Mouse (Mus musculus) neural tube, embryonic 12.5 days (tissue): ENCODE results near the gene Map3k6. TPM values are rescaled to one million over a fixed set of nuclear protein-coding genes. Genes with fewer than 3 reads are reported as not detected.
A peak's percentile ranks its signal among the peaks of the same experiment; 100 is the strongest.

Experiments
- ATAC-seq: fragments of 200-750 bp; cut with Nextera tagmentation; 2 replicates; pipeline ENCODE4 v1.8.0; 2017; ENCODE audit warnings: low read depth, mild to moderate bottlenecking, moderate TSS enrichment, moderate library complexity; ENCODE audit not compliant: low FRiP score
- H3K27ac ChIP-seq: fragments of 300-500 bp; sonication (generic); 2 replicates; pipeline ENCODE4 v1.5.1; 2016
- H3K27me3 ChIP-seq: fragments of 300-500 bp; sonication (generic); replicated peaks from 2 replicates; pipeline ENCODE4 v1.6.1; 2016; ENCODE audit warnings: mild to moderate bottlenecking
- H3K36me3 ChIP-seq: fragments of 300-500 bp; sonication (generic); 2 replicates; pipeline ENCODE4 v1.6.1; 2016; ENCODE audit warnings: mild to moderate bottlenecking
- H3K4me1 ChIP-seq: fragments of 300-500 bp; sonication (generic); 2 replicates; pipeline ENCODE4 v1.6.1; 2016
- H3K4me2 ChIP-seq: fragments of 300-500 bp; sonication (generic); replicated peaks from 2 replicates; pipeline ENCODE4 v1.6.1; 2016; ENCODE audit warnings: mild to moderate bottlenecking
- H3K4me3 ChIP-seq: fragments of 300-500 bp; sonication (generic); 2 replicates; pipeline ENCODE4 v1.5.1; 2016
- H3K9ac ChIP-seq: fragments of 300-500 bp; sonication (generic); 2 replicates; pipeline ENCODE4 v1.6.1; 2016; ENCODE audit warnings: mild to moderate bottlenecking
- H3K9me3 ChIP-seq: fragments of 300-500 bp; sonication (generic); 2 replicates; pipeline ENCODE4 v1.6.1; 2016; ENCODE audit warnings: mild to moderate bottlenecking
- WGBS: fragments of 180-500 bp; shearing (Covaris S2); methylation state at CpG from one replicate; pipeline ENCODE4 v1.1.7; 2016; 5-methylcytosine and 5-hydroxymethylcytosine counted together
- polyA plus RNA-seq: library from polyadenylated mRNA; unstranded; fragments of >200 nt; fragmentation: Nextera tagmentation; extraction: Ambion mirVana; gene quantifications from 2 replicates; pipeline ENCODE4 v1.2.1, GENCODE M21; 2016

Gene Map3k6
- polyA plus RNA-seq, 1 experiment from 2014 or later: 3.2 TPM

- peak; percentile 90 for ATAC-seq
- peak within 1 kb of the TSS; percentile 74 for H3K4me3 ChIP-seq
- H3K27ac ChIP-seq: peak within 1 kb of the TSS; percentile 74
- peak within 1 kb of the TSS; percentile 81 for H3K9ac ChIP-seq
- no peaks in the 10 kb centered on the region for H3K36me3 ChIP-seq
- no peaks in the 10 kb centered on the region for H3K27me3 ChIP-seq
- WGBS: under 1% methylated on average over 73 of the region's 73 CpGs
- peak within 1 kb of the TSS; percentile 77 for H3K4me2 ChIP-seq
- H3K4me1 ChIP-seq: peaks cover 26% of the 10 kb centered on the region
- no peaks in the 10 kb centered on the region for H3K9me3 ChIP-seq
These were observed 36.7 kb downstream of the Map3k6 start, which contains the start of gene Tmem222 for GRCm38 (mm10) chr4:133277104-133278026. Tmem222 (minus strand) TSS chr4:133277792.

- Histone ChIP-seq H3K36me3 (no peaks in the 10 kb centered on the region), H3K9me3 (no peaks in the 10 kb centered on the region), H3K4me3 (peak overlapping the region; percentile 74), H3K27me3 (no peaks in the 10 kb centered on the region), H3K9ac (peak overlapping the region; percentile 81), H3K4me1 (peaks cover 33% of the 10 kb centered on the region), H3K27ac (peak overlapping the region; percentile 74), H3K4me2 (peak overlapping the region; percentile 77)
- 0 out of 2 replicates have a peak, but pooled peaks have one; percentile 53 for ATAC-seq
- WGBS: 38% methylated on average over 6 of the region's 6 CpGs
These were observed 37.4 kb downstream of the Map3k6 start for GRCm38 (mm10) chr4:133278067-133278466.

- H3K9me3 ChIP-seq: no peaks in the 10 kb centered on the region
- no peak overlapping the region for H3K9ac ChIP-seq
- ATAC-seq: no peak
- H3K4me3 ChIP-seq: peak overlapping the region; percentile 74; the same call in 1 of the 2 replicates
- H3K4me2 ChIP-seq: peak overlapping the region; percentile 77
- H3K27ac ChIP-seq: 0 out of 2 replicates have a peak overlapping the region, but pooled peaks have one; percentile 74
- no peaks in the 10 kb centered on the region for H3K27me3 ChIP-seq
- peaks cover 34% of the 10 kb centered on the region for H3K4me1 ChIP-seq
- 88% methylated on average over 3 of the region's 3 CpGs for WGBS
- H3K36me3 ChIP-seq: no peaks in the 10 kb centered on the region
These were observed 37.9 kb downstream of the Map3k6 start for GRCm38 (mm10) chr4:133278482-133278881.

DNA sequence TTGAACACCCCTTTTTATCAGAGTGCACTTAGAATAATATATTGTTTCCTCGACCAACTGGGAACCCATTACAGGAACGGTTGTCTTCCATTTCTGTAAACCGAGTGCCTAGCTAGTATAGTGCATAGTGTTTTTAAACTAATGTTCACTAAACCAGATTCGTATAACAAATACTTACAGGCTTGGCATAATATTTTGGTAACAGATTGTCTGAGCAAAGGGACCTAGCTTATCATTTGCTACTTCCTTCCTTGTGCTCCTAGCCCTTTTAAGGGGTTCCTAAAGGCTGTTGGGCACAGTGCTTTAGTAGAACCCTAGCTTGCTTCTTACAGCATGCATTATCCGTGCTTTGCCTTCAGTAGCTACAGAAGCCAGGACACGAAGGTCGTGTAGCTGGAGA, 40.9 kb downstream of the Map3k6 start:
- Histone ChIP-seq H3K4me1 (peaks cover 21% of the 10 kb centered on the region), H3K9ac (0 out of 2 replicates have a peak overlapping the region, but pooled peaks have one; percentile 29), H3K9me3 (no peaks in the 10 kb centered on the region), H3K36me3 (no peaks in the 10 kb centered on the region), H3K4me2 (peak overlapping the region; percentile 31; the same call in 1 of the 2 replicates), H3K27ac (peak overlapping the region; percentile 64), H3K27me3 (no peaks in the 10 kb centered on the region), H3K4me3 (no peak overlapping the region)
- 43% methylated on average over 7 of the region's 7 CpGs for whole genome bisulfite sequencing
- no peak for ATAC-seq

- WGBS: 18% methylated on average over 5 of the region's 5 CpGs
- ATAC-seq: no peak
- H3K27ac ChIP-seq: peak overlapping the region; percentile 64
- H3K4me3 ChIP-seq: no peak overlapping the region
- H3K9ac ChIP-seq: 0 out of 2 replicates have a peak overlapping the region, but pooled peaks have one; percentile 29
- H3K4me2 ChIP-seq: peak overlapping the region; percentile 31; the same call in 1 of the 2 replicates
- H3K27me3 ChIP-seq: no peaks in the 10 kb centered on the region
- no peaks in the 10 kb centered on the region for H3K36me3 ChIP-seq
- H3K4me1 ChIP-seq: peaks cover 16% of the 10 kb centered on the region
- no peaks in the 10 kb centered on the region for H3K9me3 ChIP-seq
These were observed 41.4 kb downstream of the Map3k6 start for GRCm38 (mm10) chr4:133281951-133282481.

DNA sequence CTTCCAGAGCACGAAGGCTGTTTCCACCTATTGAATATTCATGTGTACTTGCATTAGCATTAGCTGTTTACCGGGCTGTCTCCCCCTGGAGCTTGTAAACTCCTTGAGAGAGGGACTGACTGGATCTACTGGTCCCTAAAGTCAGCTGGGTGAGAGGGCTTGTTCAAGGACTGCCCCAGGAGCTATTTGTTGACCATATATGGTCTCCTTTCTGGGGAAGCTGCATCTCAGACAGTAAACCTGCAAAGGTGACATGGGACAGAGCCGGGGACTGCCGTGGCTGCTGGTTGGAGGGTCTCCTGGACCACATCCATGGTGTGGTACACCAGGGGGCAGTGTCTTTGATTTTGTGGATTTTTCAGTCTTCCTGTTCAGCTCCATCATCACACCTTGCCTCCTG, 42.0 kb downstream of the Map3k6 start:
- Histone ChIP-seq H3K4me1 (peaks cover 16% of the 10 kb centered on the region), H3K9me3 (no peaks in the 10 kb centered on the region), H3K4me3 (no peak overlapping the region), H3K36me3 (no peaks in the 10 kb centered on the region), H3K9ac (no peak overlapping the region), H3K4me2 (0 out of 2 replicates have a peak overlapping the region, but pooled peaks have one; percentile 20), H3K27me3 (no peaks in the 10 kb centered on the region), H3K27ac (0 out of 2 replicates have a peak overlapping the region, but pooled peaks have one; percentile 64)
- WGBS: 20% methylated on average over 4 of the region's 4 CpGs
- ATAC-seq: no peak

DNA sequence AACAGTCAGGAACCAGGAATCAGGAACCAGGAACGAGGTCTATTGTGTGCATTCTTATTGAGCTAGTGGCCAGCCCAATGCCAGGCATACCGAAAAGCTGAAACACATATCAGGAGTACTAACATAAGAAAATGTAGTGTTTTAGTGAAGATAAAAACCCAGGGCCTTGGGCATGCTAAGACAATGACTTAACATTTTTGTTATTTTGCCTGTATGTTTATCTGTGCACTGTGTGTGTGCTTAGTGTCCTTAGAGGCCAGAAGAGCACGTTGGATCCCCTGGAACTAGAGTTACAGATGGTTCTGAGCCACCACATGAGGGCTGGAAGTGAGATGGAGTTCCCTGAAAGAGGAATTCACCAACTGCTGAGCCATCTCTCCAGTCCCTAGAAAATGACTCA, 44.7 kb downstream of the Map3k6 start:
- Histone ChIP-seq H3K9ac (no peak overlapping the region), H3K27me3 (no peaks in the 10 kb centered on the region), H3K4me1 (peaks cover 16% of the 10 kb centered on the region), H3K4me2 (no peak overlapping the region), H3K9me3 (no peaks in the 10 kb centered on the region), H3K27ac (no peak overlapping the region), H3K36me3 (no peaks in the 10 kb centered on the region), H3K4me3 (no peak overlapping the region)
- WGBS: 87% methylated on average over 3 of the region's 3 CpGs
- ATAC-seq: no peak

GRCm38 (mm10) chr4:133285950-133286349, 45.3 kb downstream of the Map3k6 start:
- Histone ChIP-seq H3K4me3 (no peak overlapping the region), H3K36me3 (no peaks in the 10 kb centered on the region), H3K4me2 (no peak overlapping the region), H3K27ac (no peak overlapping the region), H3K9me3 (no peaks in the 10 kb centered on the region), H3K4me1 (peaks cover 16% of the 10 kb centered on the region), H3K9ac (no peak overlapping the region), H3K27me3 (no peaks in the 10 kb centered on the region)
- 87% methylated on average over 5 of the region's 5 CpGs for WGBS
- ATAC-seq: no peak

DNA sequence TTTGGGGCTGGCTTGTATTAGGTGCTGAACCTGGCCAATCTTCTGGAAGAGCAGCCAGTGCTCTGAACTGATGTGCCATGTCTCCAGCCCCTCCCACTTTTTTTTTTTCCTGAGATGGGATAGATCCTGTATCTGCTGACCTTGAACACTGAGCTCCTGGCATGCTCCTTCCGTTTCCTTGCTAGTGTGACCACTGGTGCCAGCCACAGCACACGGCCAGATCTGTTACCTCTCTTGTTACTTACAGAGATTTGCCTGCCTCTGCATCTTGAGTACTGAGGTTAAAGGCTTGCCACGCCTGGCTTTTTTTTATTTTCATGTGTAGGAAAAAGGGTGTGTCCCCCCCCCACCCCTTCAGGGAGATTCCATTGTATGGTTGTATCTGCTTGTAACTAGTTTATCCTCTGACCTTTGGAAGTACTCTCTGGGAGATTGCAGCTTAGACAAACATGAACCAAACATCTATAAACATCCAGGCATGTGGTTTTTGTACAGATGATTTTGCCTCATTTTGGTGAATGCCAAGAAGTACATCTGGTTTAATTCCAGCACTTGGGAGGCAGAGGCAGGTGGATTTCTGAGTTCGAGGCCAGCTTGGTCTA, 46.0 kb downstream of the Map3k6 start:
- ATAC-seq: no peak

DNA sequence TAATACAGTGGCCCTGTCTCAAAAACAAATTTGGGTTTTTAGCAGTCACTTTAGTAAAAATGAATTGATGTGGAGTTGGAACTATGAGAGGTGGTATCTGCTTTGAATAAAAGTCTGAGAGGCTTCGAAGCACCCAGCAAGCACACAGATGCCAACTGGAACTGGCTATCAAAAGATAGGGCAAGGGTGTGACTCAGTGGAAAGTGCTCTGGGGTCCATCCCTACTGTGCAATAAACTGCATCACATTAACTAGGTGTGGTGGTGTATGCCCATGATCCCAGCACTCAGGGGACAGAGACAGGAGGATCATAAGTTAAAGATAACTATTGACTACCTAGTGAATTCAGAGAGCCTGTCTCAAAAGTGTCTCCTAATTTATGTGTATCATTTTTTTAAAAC, 50.6 kb downstream of the Map3k6 start:
- Histone ChIP-seq H3K4me1 (peaks cover 20% of the 10 kb centered on the region), H3K4me3 (no peak overlapping the region), H3K9me3 (no peaks in the 10 kb centered on the region), H3K9ac (no peak overlapping the region), H3K27me3 (no peaks in the 10 kb centered on the region), H3K36me3 (peaks cover 23% of the 10 kb centered on the region), H3K27ac (no peak overlapping the region), H3K4me2 (no peak overlapping the region)
- no peak for ATAC-seq
- 97% methylated on average over 1 of the region's 1 CpGs for WGBS

More for the DNA sequence above, 46.0 kb downstream of the Map3k6 start:
- Histone ChIP-seq H3K4me2 (no peak overlapping the region), H3K27me3 (no peaks in the 10 kb centered on the region), H3K9ac (no peak overlapping the region), H3K9me3 (no peaks in the 10 kb centered on the region), H3K4me3 (no peak overlapping the region), H3K27ac (no peak overlapping the region), H3K36me3 (no peaks in the 10 kb centered on the region), H3K4me1 (peaks cover 16% of the 10 kb centered on the region)
- WGBS: 89% methylated on average over 4 of the region's 4 CpGs

DNA sequence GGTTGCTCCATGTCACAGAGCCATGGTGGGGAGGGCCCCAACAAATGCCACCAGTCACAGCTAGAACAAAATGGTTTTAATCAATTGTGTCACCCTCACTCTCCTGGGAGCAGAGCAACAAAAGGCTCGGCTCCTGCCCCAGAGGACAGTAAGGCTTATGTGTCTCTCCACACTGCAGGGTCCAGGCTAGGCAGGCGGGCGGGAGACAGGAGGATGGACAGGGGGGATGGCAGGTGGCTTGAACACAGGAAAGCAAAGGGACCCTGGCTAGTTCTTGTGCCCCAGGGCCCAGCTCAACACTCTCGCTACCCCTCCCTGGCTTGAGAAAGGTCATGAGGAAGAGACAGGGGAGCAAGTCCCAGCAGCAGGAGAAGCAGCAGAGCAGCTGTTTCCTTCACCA, 51.8 kb downstream of the Map3k6 start:
- H3K36me3 ChIP-seq: peaks cover 29% of the 10 kb centered on the region
- no peak overlapping the region for H3K9ac ChIP-seq
- peaks cover 20% of the 10 kb centered on the region for H3K4me1 ChIP-seq
- no peaks in the 10 kb centered on the region for H3K27me3 ChIP-seq
- H3K9me3 ChIP-seq: no peaks in the 10 kb centered on the region
- 0 out of 2 replicates have a peak, but pooled peaks have one; percentile 33 for ATAC-seq
- H3K27ac ChIP-seq: no peak overlapping the region
- H3K4me2 ChIP-seq: no peak overlapping the region
- 40% methylated on average over 4 of the region's 4 CpGs for WGBS
- no peak overlapping the region for H3K4me3 ChIP-seq
